Mouse (Mus musculus) liver, postnatal 0 days (tissue): ENCODE results near the gene Chst3.

ENCODE experiments used
- CTCF ChIP-seq: sonication (generic); IDR thresholded peaks from 2 replicates; pipeline ENCODE4 v1.5.1; 2016; ENCODE audit warnings: antibody characterized with exemption, low read depth
- EP300 ChIP-seq: IDR thresholded peaks from 2 replicates; pipeline ENCODE4 v1.6.1; 2016; ENCODE audit warnings: antibody characterized with exemption, low read depth, mild to moderate bottlenecking

- TF ChIP-seq CTCF (no peak), EP300 (no peak)
Measured at GRCm38 (mm10) chr10:60207166-60207705, 11.8 kb downstream of the Chst3 start.
